Mouse (Mus musculus) embryonic fibroblast, embryonic 13.5 days (primary cell): ENCODE results near the gene Sdk1. TPM values are rescaled to one million over a fixed set of nuclear protein-coding genes. Genes with fewer than 3 reads are reported as not detected.

Source experiments
- H3K27ac ChIP-seq: 2 replicates; pipeline ENCODE4 v1.5.1; 2012; ENCODE audit warnings: low read length, control low read depth, inconsistent platforms; ENCODE audit not compliant: insufficient read depth
- H3K4me1 ChIP-seq: 2 replicates; pipeline ENCODE4 v1.6.1; 2011; ENCODE audit warnings: low read length; ENCODE audit not compliant: control insufficient read depth, insufficient read depth
- H3K4me3 ChIP-seq: 2 replicates; pipeline ENCODE4 v1.5.1; 2011; ENCODE audit warnings: mild to moderate bottlenecking, control low read depth, low read length; ENCODE audit not compliant: insufficient read depth
- CTCF ChIP-seq: IDR thresholded peaks from 2 replicates; pipeline ENCODE4 v1.5.1; 2011; ENCODE audit warnings: mild to moderate bottlenecking, control low read depth, low read length, moderate library complexity, borderline replicate concordance; ENCODE audit not compliant: insufficient read depth
- POLR2A ChIP-seq: IDR thresholded peaks from 2 replicates; pipeline ENCODE4 v1.6.1; 2011; ENCODE audit warnings: low read depth, mild to moderate bottlenecking, control low read depth, low read length, moderate library complexity
- polyA plus RNA-seq: library from polyadenylated mRNA; stranded (reverse); fragments of >200 nt; gene quantifications from 2 replicates; pipeline ENCODE4 v1.2.4, GENCODE M21; 2011; ENCODE audit warnings: low read depth; ENCODE audit not compliant: missing spikeins, insufficient read length

Gene Sdk1
- polyA plus RNA-seq, 1 experiment, result 6.7 TPM

DNA sequence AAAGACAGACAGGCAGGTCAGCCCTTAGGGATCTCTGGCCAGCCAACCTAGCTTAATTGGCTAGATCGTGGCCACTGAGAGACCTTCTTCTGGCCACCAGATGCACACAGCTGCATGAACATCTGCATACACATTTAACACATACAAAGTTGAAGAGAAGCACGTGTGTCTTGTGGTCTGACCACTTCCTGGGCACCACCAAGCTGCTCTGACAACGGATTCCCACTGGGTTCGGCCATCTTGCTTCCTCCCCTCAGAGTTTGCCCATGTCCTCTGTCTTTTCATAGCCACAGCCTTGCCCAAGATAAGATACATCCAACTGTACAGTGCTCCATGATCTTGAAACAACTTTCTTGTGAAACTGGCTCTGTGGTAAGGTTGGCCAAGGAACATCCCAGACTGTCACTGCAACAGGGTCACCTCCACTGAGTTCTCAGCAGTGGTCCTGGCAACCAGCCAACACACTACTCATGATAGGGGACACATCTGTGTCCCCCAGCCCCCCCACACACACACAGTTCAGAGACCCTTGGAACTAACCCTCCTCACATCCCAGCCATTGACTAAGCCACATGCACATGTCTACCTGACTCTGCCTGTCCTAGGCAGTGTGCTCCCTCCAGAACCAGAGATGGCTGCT is 798.7 kb downstream of the Sdk1 start:
- no peak overlapping the region for H3K4me3 ChIP-seq
- H3K4me1 ChIP-seq, result no peaks in the 10 kb centered on the region
- no peak for TF ChIP-seq POLR2A
- no peak for TF ChIP-seq CTCF
- no peak overlapping the region for H3K27ac ChIP-seq

DNA sequence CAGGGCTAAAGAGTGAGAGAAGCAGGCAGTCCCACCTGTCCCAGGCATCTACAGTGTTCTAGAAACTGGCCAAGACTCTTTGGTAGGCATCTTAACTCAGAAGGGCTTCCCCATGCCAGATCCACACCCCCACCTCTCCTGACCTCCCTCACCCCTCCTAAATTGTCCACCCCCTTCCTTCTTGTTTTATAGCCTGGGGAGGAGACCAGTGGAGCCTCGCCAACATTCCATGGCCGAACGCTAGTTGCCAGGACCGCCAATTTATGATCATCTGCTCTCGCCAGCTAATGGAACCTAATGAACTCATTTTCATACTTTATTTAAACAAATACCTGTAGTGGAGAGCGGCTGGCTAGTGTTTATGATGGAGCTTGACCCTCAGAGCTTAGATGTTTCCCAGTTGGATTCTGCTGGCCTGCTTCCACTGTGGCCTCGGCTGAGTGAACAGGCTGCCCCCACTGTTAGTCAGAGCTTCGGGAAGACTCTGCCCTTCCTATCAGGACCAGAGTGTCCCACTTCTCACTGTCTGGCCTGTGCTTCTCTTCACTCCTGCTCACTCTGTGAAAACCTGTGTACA is 800.0 kb downstream of the Sdk1 start:
- H3K27ac ChIP-seq, result no peak overlapping the region
- H3K4me1 ChIP-seq, result no peaks in the 10 kb centered on the region
- no peak for TF ChIP-seq CTCF
- TF ChIP-seq POLR2A, result no peak
- H3K4me3 ChIP-seq, result no peak overlapping the region

DNA sequence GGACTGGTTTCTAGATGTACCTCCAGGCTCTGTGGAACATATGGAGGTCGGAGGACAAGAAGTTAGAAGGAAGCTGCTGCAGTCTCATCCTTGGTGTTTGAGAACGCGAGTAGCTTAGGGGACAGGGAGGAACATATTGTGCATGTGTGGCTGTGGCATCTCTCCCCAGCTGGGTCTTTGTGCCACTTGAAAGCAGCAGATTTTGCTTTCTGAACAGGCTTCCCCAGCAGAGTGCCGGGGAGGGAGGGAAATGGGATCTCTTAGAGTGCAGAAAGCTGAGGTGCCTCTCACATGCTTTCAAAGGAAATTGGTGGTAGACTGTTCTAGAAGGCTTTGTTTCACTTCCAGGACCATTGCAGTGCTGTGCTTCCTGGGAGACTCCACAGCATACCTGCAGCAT is 820.5 kb downstream of the Sdk1 start:
- Histone ChIP-seq H3K27ac (no peak overlapping the region), H3K4me1 (no peaks in the 10 kb centered on the region), H3K4me3 (no peak overlapping the region)
- TF ChIP-seq POLR2A (no peak), CTCF (no peak)

DNA sequence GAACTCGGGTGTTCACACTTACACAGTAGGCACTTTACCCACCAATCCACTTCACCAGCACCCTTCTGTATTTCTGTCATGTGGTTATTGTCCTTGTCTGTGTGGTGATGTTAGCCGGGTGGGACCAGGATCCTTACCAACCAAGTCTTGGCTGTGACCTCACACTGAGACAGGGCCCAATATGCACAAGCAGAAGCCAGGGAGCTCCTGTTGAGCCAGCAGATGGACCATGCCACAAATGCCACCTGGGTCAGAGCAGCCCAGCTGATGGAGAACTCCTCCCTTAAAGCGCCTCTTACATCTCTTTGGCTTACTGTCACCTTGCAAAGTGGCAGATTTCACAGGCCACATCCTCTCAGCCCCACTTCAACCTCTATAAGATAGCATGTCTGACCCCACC is 830.0 kb downstream of the Sdk1 start:
- TF ChIP-seq POLR2A (no peak), CTCF (no peak)
- Histone ChIP-seq H3K4me3 (no peak overlapping the region), H3K27ac (no peak overlapping the region), H3K4me1 (no peaks in the 10 kb centered on the region; the same call in 1 of the 2 replicates)

DNA sequence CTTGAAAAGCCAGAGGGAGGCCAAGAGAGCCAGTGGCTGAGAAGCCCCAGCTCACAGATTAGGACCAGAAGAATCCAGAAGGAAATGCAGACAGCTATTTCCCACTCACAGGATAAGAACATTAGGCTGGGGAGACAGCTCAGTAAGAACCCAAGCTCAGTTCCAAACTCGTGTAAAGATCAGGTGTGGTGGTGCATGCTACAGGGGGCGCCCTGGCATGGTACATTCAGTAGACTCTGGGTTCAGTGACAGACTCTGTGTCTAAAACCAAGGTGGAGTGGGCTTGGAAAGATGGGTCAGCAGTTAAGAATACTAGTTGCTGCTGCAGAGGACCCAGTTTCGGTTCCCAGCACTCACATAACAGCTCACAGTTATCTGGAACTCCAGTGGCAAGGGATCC is 832.6 kb downstream of the Sdk1 start:
- Histone ChIP-seq H3K4me1 (no peaks in the 10 kb centered on the region; the same call in 1 of the 2 replicates), H3K4me3 (no peak overlapping the region), H3K27ac (no peak overlapping the region)
- TF ChIP-seq POLR2A (no peak), CTCF (no peak)

DNA sequence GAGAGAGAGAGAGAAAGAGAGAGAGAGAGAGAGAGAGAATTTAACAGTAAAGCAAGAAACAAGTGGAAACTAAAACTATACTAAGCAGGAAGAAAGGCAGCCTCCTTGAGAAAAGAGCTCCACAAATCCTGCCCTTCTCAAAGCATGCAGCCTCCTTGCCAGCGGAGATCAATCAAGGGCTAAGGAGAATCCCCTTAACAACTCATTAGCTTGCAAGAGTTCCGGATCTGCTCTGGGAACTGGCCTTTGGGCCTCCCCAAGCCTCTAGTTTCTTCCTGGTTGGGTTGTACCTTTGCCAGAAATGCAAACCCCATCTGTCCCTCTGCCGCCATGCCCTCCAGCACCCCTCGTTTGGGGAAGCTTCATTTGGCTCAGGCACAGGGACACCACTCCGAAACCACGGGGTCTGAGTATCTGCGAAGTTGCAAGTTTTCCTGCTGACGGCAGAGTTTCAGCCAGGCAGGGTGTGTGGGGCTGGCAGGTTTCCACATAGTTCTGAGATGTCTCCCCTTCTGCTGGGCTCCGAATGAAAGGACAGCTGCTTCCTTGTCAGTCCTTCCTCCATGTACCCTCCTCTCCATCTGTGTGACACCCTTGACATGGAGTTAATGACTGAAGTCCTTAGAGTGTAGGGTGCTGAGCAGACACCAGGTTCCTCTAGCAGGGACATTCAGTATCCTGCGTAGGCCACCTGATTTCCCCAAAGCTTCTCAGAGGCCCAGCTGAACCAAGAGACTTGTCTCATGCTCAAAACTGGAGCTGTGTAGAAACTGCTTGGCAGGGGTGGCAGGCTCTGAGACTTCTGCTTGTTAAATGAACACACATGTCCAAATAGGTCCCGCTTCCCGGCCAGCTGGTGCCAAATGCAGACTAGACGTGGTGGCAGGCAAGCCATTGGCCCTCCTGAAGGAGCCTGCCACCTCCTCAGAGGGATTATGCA is 833.5 kb downstream of the Sdk1 start:
- Histone ChIP-seq H3K4me1 (no peaks in the 10 kb centered on the region; the same call in 1 of the 2 replicates), H3K4me3 (no peak overlapping the region), H3K27ac (no peak overlapping the region)
- TF ChIP-seq CTCF, result no peak
- no peak for TF ChIP-seq POLR2A

DNA sequence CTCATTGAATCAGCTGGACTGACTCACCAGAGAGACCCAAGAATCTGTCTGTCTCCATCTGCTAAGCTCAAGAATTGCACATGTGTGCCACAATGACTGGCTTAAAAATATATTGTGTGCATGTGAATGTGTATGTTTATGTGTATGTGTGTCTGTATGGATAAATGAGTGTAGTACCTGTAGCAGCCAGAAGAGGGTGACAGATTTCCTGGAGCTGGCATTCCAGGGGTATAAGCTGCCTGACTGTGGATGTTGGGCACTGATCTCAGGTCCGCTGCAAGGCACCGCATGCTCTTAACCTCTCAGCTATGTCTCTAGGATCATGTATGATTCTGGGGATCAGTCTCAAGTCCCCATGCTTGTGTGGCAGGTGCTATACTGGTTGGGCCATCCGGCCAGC is 839.4 kb downstream of the Sdk1 start:
- TF ChIP-seq POLR2A (no peak), CTCF (no peak)
- Histone ChIP-seq H3K4me3 (no peak overlapping the region), H3K4me1 (no peaks in the 10 kb centered on the region), H3K27ac (no peak overlapping the region)

DNA sequence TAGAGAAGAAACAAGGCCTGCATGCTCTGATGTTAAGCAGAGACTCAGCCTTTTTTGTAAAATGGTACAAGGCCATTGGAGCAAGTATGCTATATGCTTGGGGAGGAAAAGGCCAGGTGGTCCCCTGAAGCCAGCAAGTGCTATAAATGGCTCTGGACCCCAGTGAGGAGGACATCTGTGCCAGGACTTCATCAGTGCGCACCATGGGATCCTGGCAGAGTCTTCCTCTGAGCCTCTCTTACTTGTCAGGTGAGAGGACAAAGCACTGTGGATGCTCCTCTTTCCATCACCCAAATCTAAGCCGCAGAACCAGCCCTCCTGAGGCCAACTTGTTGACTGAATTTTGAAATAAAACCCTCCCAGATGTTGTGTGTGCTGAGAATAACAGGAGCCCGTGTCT is 839.8 kb downstream of the Sdk1 start:
- Histone ChIP-seq H3K4me3 (no peak overlapping the region), H3K27ac (no peak overlapping the region), H3K4me1 (no peaks in the 10 kb centered on the region)
- TF ChIP-seq POLR2A (no peak), CTCF (no peak)

DNA sequence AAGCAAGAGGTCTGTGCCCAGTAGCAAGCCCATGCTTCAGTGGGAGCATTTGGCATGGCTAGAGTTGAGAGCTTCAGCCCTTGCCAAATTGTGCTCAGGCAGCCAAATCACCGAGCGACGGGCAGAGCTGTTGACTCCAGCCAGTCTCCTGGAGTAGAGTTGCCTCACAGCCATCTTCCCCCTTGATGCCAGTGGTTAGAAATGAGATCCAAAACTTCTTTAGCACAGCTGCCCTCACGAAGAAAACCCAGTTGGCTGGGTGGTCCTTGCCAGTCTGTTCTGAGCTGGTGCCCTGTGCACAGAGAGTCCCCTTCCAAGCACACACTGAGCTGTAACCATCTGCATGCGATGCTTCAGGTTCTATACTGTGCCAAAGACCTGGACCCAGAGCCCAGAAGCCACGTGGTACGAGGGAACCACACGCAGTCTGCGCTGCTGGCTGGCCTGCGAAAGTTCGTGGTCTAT is 855.1 kb downstream of the Sdk1 start:
- Histone ChIP-seq H3K4me1 (no peaks in the 10 kb centered on the region), H3K4me3 (no peak overlapping the region), H3K27ac (no peak overlapping the region)
- TF ChIP-seq POLR2A (no peak), CTCF (no peak)

DNA sequence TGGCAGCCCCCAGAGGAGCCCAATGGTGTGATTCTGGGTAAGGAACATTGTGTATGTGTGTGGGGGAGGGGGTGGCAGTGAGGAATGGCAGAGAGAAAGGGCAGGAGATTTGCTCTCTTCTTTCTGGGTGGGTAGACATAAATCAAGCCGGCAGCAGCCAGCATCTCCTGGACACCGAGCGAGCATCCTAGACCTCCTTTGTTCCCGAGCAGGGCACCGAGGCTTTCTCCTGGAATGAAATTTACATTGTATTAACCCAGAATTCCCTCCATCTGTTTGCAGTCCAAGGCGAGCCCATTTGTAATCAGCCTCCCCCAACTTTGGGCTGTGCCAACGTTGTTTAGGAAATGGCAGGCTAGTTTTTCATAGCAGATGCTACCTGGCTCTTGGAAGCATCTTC is 858.9 kb downstream of the Sdk1 start:
- TF ChIP-seq POLR2A (no peak), CTCF (no peak)
- Histone ChIP-seq H3K27ac (no peak overlapping the region), H3K4me1 (no peaks in the 10 kb centered on the region), H3K4me3 (no peak overlapping the region)

DNA sequence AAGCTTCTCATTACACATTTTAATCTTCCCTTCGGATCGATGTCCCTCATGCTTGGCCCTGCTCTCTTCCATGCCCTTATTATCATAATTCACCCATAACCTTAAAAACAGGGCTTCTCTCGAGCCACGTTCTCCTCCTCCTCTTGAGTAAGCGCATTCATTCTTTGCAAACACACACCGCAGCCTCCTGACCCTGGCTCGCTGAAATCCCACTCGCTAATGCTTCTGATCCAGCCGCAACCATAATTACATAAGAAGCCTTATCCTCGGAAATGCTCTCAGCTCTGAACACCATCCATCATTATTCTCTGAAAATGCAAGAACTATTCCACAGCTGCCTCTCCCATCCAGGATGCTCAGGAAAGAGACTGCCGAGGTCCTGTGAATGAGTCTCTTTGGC is 866.1 kb downstream of the Sdk1 start:
- H3K4me1 ChIP-seq, result no peaks in the 10 kb centered on the region
- no peak overlapping the region for H3K4me3 ChIP-seq
- H3K27ac ChIP-seq, result no peak overlapping the region
- TF ChIP-seq POLR2A, result no peak
- TF ChIP-seq CTCF, result no peak
